Mouse (Mus musculus) urinary bladder, postnatal 14 days (tissue): Measurements from ENCODE around the gene Kcnj11.

ENCODE experiments used
- DNase-seq: peaks from one replicate; pipeline ENCODE4 v3.0.0; 2021; ENCODE audit warnings: low spot score

Gene Kcnj11

GRCm38 (mm10) chr7:46045882-46046281 lies 54.7 kb downstream of the Kcnj11 start:
- no peak for DNase-seq

- DNase-seq: no peak
Measured at GRCm38 (mm10) chr7:46044106-46044505, 56.5 kb downstream of the Kcnj11 start.
